Mouse (Mus musculus) Muller cell, postnatal 12 days (primary cell): ENCODE measurements around the gene Sec24d.

ENCODE experiments used
- DNase-seq: peaks from one replicate; pipeline ENCODE4 v3.0.0-alpha.2; 2015; ENCODE audit errors: inconsistent ontology term

Gene Sec24d

DNA sequence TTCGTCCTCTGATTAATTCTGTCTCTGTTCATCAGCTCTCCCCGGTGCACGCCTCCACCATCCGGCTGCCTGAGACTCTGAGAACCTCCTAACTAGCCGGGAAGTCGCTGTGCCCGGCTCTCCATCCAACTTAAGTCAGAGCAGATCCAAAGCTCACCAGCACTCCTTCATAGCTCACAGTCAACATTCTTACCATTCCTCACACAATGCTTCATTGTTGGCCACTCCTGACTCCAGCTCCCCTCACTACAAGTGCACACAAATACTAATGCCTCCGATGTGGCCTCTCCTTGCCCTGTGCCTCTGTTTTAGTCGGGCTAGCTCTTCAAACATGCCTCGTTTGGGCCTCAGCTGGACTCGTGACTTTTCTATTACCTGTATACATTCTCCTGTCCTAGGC lies 29.4 kb downstream of the Sec24d start:
- peak; percentile 51 for DNase-seq

DNA sequence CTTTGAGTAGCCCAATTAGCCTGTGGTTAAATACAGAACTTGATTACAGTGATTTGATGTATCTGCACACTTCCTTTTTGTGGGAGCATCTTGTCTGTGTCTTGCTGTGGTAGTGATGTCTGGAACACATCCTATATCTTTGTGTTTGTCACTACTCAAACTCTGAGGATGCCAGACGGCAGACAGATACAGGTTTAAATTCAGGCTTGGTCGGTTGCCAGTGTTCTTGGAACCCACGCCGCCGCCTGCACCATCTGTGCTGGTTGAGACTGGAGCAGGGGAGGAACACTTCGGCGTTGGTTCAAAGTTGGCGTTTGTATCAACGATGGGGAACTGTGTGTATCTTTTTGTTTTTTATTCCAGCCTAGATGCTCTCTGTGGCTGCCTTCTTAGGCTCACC lies 31.0 kb downstream of the Sec24d start:
- no peak for DNase-seq

DNA sequence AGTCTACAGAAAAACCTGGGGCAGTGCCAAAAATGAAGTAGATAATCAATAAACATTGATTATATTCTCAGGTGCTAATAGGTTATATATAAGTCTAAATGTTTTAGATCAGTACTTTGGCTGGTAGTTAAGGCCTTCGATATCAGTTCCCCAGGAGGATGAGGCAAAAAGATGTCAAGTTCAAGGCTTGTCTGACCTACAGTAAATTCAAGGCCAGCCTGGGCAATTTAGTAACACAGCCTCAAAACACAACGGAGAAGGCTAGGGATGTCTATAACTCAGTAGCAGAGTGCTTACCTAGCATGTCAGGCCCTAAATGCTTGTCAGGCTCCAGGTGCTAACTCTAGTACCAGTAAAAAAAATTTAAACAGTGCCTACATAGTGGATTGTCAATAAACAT lies 34.3 kb downstream of the Sec24d start:
- DNase-seq, result no peak

DNA sequence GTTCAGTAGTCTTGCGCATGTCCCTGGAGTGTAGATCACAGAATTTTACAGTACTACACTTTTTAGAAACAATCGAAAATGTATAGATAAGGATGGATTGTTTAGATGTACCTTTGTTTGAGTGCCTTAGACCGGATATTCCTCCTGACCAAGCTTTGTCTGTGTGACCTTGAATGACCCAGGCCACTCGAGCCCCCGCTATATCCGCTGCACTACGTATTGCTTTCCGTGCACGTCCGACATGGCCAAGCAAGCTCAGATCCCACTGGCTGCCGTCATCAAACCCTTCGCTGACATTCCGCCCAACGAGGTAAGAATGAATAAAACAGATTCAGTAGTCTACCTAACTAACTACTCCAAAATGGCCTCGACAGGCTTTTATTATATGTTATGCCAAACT lies 38.4 kb downstream of the Sec24d start:
- no peak for DNase-seq

DNA sequence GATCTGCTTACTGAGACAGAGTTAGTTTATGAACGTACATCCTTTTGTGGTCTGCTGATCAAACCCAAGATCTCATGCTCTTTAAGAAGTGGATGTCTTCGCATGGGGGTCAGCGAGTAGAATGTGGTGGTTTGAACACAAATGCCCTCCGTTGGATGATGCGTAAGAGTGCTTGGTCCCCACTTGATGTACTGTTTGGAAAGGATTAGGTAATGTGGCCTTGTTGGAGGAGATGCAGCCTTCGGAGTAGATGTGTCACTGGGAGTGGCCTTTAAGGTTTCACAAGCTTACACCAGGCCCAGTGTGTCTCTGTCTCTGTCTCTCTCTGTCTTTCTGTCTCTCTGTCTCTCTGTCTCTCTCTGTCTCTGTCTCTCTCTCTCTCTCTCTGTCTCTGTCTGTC lies 40.2 kb downstream of the Sec24d start:
- no peak for DNase-seq

DNA sequence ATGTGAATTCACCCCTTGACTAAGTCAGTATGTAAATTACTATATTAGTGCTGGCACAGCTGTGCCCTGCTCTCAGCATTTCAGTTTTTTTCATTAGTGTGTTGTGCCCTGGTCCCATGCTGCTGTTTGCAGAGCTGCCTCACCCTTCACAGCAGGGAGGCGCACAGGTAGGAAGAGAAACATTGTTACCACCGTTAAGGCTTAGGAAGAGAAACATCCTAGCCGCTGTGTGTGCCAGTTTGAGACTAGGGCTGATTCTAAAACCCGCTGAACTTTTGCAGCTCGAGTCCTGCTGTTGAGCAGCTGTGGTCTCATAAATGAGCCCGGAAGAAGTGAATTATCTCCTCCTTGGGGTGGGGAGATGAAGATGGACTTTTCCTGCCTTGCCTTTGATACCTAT lies 41.9 kb downstream of the Sec24d start:
- no peak for DNase-seq

DNA sequence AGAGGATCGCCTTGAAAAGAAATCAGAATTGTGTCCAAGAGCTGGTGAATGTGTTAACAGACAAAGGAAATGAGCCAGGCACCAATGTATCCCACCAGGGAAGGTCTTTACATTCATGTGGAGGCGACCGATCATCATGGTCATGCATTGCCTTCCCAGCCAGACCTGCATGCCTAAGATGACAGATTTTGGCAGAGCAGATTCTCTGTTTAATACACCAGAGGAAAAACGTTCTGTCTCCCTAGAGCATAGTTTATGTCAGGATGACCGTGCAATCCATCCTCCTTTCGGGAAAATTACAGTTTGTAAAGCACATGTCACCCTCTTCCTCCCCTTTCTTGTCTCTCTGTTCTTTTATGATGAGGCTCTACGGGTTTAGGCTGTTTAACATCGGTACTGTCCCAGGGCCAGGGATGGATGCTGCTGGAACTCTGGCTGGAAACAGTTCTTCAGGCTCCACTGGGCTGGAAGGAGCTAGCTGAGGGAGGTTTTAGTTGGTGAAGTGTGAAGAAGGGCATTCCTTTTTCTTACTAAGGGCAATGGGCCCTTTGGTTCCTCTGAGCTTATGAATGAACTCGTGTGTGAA lies 45.3 kb downstream of the Sec24d start:
- DNase-seq, result peak; percentile 31

DNA sequence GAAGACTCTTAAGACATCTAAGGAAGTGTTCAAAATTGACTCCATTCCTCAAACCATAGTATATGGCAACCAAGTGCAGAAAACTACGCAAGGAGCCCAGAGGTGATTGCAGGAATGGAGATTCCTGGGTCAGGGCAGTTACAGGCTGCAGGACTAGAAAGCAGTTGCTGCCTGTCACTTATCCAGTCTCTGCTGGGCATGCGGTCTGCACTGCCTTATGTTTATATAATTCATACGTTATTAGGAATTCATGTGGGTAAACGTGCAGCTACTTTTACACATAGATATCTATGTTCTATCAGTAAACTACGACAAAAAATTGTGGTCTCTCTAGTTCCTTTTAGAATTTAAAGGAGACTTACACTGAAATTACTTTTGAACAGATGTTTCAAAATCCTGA lies 46.2 kb downstream of the Sec24d start:
- no peak for DNase-seq

DNA sequence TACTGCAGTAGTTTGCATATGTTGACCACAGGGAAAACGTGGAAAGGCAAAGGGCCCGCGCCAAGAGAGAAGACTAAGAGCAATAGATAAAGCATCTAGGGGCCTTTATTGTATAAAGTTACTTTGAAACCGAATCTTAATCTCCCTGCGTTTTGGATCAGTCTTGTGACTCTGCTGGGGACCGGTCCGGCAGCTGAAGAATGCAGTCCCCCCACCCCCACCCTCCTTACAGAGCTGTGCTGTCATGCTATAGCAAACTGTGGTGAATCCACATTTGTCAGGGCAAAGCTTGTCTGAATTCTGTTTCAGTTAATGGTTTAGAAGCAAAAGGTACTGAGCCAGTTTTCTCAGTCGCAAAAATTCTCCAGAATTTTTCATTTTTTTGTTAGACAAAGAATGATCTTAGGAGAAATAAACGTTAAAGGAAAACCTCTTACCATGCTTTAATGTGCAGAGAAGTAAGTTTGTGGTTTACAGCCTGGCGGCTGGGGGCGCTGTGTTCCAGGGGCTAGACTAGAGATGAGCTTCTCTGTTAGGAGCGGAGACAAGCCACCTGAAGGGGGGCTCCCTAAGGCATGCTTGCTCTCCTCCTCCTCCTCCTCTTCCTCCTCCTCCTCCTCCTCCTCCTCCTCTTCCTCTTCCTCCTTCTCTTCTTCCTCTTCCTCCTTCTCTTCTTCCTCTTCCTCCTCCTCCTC lies 46.8 kb downstream of the Sec24d start:
- DNase-seq, result peak; percentile 22

DNA sequence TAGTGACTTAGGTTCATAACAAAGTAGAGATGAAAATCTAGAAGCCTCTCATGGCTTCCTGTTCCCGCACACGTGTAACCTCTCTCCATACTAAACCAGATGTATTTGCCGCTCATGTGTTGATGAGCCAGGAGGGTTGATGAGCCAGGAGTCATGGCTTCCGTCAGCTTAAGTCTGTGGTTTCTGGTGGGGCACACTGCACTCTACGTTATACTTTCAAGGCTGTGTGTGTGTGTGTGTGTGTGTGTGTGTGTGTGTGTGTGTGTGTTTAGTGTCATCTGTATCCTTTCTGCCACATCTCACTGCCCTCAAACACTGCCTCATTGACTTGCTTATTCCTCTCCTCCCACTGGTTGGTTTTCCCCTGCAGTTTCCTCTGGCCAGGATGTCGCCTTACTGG lies 48.8 kb downstream of the Sec24d start:
- peak; percentile 21 for DNase-seq

DNA sequence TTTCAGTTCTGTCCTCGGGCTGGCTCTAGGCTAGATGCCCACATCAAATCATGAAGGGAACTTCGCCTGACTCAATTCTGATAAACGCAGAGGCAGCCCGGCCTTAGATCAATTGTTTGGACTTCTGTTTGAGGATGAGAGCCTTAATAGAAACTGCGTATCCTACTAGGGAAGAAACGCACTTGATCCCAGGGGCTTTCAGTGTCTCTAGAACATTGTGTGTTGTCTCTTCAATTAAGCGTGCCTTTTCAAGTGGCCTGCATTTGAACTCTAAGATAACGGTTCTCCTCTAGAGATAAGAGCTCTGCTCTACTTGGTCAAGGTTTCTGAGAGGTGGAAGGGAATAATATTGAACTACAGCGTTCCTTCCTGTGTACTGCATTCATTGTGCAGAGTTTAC lies 49.8 kb downstream of the Sec24d start:
- no peak for DNase-seq

DNA sequence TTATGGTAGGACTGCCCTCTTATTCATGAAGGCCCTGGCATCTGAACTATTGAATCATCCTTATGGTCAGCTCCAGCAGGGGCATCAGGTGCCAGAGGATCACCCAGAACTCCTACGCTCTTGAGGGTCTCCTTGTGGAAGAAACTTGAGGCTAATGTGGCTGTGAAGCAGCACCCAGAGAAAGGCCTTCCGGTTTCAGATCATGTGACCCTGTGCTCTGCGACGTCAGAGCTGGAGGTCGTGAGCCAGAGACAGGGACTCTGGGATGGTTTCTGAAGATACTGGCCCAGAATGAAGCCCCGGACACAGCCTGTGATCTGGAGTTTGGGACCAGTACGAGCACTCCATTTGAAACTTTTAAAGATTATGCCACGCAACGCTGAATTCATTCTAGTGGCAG lies 53.1 kb downstream of the Sec24d start:
- no peak for DNase-seq

DNA sequence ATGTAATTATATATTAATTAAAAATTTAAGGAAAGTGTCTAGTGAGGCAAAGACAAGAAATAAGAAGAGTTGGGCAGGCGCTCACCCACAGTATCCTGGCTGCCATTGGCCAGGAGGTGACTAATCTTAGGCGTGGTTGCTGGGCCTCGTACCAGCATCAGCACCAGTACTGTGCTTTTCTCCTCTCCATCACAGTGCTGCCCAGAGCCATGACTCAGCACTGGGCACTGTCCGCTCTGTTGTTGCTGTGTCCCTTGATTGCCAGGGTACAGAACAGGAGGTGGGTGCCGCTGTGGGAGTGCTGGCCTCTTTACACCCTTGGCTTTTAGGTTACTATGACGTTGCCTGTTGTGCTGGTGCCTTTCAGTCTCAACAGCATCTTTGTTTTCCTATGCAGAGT lies 54.4 kb downstream of the Sec24d start:
- peak; percentile 69 for DNase-seq

DNA sequence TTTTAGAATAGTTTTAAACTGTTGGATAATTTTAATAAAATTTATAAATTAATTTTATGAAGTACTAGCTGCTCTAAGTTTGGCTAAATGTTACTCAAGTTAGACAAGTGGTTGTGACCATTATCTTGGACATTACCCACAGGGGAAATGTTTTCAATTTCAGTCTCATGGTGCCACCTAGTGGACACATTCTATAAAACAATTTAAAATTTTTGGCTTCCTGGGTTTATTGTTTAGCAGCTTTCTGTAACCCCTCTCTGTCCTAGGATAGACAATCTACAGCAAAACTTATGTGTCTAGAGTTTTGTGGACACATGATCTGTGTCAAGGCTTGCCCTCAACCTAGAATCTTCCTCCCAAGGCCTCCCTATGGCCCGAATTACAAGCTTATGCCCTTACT lies 54.9 kb downstream of the Sec24d start:
- peak; percentile 29 for DNase-seq

DNA sequence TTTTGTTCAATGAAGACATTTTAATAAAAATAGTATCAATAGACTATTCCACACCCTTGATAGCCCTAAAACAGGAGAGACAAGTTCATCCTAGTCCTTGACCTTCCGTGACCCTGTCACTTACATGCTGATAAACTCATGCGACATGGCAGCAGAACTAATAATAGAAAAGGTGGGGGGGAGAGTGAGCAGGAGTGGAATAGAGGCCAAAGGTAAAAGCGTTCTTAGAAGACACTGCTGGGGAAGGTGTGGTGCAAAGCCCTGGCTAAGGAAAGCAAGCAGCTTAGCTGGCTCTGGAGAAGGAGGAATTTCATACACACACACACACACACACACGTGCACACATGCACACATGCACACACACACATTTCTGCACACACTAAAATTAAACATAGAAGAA lies 57.1 kb downstream of the Sec24d start:
- no peak for DNase-seq

DNA sequence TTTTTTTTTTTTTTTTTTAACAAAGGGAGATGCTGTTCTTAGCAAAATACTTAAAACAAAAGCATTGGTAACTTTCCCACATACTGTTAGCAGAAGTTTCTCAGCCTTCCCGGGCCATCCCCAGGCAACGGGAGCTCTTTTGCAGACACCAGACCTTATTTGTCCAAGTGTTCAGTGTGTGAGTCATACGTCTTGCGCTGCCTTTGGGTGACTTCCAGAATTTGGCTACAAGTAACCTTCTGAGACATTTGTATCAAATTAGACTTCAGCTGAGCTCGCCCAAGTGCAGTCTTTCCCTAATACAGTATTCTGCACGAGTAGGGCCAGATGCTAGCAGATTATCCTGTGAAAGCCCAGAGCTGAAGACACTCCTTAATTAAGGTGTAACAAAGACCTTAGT lies 62.0 kb downstream of the Sec24d start:
- peak; percentile 80 for DNase-seq

DNA sequence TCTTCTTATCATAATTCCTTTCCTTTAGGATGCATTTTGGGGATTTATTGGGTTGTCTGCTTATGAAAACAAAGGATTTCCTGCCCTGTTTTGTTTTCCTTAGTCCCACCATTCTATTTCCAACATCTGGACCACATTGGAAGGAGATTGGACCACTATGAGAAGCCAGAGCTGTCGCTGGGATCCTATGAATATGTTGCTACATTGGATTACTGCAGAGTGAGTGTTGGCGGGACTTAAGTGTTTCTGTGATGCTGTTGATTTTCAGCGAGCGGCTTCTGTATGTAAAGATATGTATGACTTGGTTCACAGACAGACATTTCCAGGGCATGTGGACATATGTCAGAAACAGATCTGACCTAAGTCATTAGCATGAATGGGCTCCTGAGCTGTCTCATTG lies 63.0 kb downstream of the Sec24d start:
- DNase-seq, result no peak

DNA sequence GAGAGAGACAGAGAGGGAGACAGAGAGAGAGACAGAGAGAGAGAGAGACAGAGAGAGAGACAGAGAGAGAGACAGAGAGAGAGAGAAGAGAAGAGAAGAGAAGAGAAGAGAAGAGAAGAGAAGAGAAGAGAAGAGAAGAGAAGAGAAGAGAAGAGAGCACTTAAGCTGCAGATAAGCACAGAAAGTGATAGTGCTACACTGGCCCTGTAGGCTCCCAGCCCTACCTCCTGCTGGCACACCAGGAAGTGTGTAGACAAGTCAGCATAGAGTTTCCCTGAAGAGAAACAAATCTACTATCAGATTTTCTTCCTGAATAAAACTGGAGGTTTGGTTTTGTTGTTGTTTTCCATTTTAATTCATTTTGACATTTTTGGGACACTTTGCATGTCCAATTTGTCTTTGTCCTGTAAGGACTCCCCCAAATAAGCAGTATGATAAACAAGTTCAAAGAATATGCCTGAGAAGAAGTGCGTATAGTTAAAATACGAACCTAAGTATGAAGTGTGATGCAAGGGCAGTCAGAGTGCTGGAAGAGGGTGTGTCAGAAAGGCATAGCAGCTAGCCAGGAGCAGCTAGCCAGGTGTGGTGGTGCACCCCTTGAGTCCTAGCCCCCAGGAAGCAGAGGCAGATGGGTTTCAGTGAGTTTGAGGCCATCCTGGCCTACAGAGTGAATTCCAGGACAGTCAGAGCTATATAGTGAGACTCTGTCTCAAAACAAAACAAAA lies 65.2 kb downstream of the Sec24d start:
- DNase-seq, result no peak

DNA sequence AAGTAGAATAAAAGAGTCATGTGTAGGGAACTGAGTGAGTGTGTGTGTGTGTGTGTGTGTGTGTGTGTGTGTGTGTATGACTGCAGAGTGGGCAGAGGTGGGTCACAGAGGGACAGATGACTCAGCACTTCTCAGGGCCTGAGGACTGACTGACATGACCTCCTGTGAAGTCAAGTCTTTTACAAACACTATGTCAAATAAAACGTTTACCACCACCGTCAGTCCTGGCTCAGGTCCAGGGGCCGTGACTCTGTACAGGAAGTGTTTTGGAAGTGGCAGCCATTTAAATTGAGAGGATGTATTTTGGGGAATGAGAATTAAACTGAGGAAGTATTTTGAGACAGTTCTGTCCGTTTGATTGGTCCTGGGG lies 65.8 kb downstream of the Sec24d start:
- no peak for DNase-seq

DNA sequence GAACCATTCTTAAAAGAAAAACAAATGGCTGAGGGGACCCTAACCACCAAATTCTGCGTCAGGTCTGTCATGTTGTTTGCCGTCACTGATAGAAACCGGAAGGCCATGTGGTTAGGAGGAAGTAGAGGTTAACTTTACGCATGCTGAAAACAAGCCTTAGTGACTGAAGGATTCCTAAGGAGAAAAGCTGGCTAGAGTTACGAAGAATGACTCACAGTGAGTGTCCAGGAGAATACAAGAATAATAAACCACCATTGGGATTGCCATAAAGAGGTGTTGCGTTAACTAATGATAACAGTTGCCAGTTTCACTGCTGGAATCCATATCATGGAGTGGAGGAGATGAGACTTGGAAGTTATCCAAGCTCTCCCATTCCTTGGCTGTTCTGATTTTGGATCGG lies 67.7 kb downstream of the Sec24d start:
- DNase-seq, result peak; percentile 45

DNA sequence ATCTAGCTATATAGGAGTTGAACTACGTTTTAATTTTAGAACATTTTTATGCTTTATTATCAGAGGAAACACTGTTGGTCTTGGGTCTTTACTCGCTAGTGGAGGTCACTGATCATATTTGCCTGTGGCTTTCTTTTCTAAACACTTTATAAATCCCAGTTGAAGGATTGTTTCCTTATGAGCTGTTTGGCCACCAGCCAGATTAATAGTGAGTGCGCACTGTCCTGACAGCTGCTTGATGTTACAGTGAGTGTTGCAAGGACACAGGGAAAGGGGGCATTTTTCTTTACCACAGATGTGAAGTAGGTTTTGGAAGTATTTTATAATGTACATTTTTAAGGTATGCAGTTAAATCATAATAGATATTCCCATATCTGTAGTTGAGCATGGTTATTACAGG lies 68.2 kb downstream of the Sec24d start:
- DNase-seq, result peak; percentile 64

DNA sequence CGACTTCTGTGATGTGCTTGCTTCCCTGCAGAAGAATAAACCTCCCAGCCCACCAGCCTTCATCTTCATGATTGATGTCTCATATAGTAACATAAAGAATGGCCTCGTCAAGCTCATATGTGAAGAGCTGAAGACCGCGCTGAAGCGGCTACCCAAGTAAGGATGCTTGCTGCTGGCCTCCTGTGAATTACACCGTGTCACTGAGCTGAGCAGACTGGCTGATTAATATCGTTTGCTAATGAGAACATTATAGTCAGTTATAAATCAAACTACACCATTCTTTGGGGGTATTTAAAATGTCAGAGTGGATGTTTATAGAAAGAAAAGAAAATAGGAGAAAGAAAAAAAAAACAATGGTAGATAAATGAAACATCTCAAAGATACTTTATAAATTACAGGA lies 69.2 kb downstream of the Sec24d start:
- DNase-seq, result no peak

DNA sequence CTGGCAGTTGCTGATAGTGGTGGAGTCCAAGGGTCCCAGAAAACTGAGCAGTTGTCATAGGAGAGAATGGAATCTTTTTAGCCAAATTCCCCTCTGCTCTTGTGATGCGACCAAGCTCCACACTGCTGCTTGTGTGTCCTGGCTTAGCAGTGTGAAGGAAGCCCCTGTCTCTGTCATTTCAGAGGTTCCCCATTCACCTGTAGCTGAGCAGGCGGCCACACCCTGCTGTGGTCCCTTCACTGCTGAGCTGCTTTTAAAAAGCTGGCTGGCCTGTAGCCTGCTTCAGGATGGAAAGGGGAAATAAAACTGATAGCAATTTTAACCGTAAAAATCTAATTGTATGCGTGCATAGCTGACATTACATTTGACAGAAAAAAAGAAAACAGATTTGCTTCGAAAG lies 69.7 kb downstream of the Sec24d start:
- no peak for DNase-seq
